Comparison of ENCODE assay signal across 8 mouse cellular contexts in genomic region chr17:88668452-88668851, GRCm38 (mm10). TPM values are rescaled to one million over a fixed set of nuclear protein-coding genes. Genes with fewer than 3 reads are reported as not detected.
A peak's percentile ranks its signal among the peaks of the same experiment; 100 is the strongest.
DNase-seq lines count a peak whose midpoint lies in the region; ATAC-seq lines count a peak whose summit lies in the region.

TSS of gene Gtf2a1l (plus strand) at chr17:88668660.

- DNase-seq in ovary, adult 18-20 months (ENCODE audit: low spot score): peak; percentile 60
- DNase-seq in ovary, postnatal 10 days (ENCODE audit: low spot score): no peak
- DNase-seq in layer of hippocampus, adult 9-11 months: peak; percentile 37
- peak; percentile 39 to 52 for DNase-seq in lung, postnatal 4 days
- peak; percentile 67 to 68 for DNase-seq in right cerebral cortex, postnatal 10 days (ENCODE audit: low spot score in 2 of 2)
- DNase-seq in urinary bladder, postnatal 10 days (ENCODE audit: low spot score): no peak

- peak; percentile 98 for ATAC-seq in common myeloid progenitor, adult 5-6 weeks (replicated peaks; ENCODE audit: low read depth, poor library complexity, severe bottlenecking)
- ATAC-seq in hematopoietic stem cell, adult 5-6 weeks (replicated peaks in 1 of 2; ENCODE audit: insufficient read depth in 1 of 2, low FRiP score in 2 of 2, low TSS enrichment in 1 of 2, low read depth in 1 of 2, poor library complexity in 2 of 2, severe bottlenecking in 2 of 2): peak; percentile 65 to 86

RNA-seq across cellular contexts. Expression of gene Gtf2a1l, which starts in this region (rescaled TPM):
- total RNA-seq in common myeloid progenitor, adult 5-6 weeks (2017): not detected in 2 replicates
- not detected in 2 replicates for total RNA-seq in hematopoietic stem cell, adult 5-6 weeks (2017)

Comparison
In these comparisons a context has a peak if more than half of its experiments do, and no peak if none do; other contexts are left out.
1. DNase-seq: peak in ovary, adult 18-20 months (single experiment), layer of hippocampus, adult 9-11 months (single experiment), lung, postnatal 4 days (2 of 2) and right cerebral cortex, postnatal 10 days (2 of 2); none in ovary, postnatal 10 days (single experiment) and urinary bladder, postnatal 10 days (single experiment).
2. Peak in ATAC-seq in common myeloid progenitor, adult 5-6 weeks; RNA of the gene not detected or under 1 TPM.
3. Peak in ATAC-seq in hematopoietic stem cell, adult 5-6 weeks; RNA of the gene not detected or under 1 TPM.